Mouse (Mus musculus) embryonic stem cell, embryonic (primary cell): ENCODE measurements around the gene Usp6nl.

Source experiments
- CTCF ChIA-PET, 4 experiments: fragments of 300-600 bp in 2 of 4; fragments of 350-600 bp in 2 of 4; sonication (Branson Sonifier 250); formaldehyde crosslinking; loops; one replicate each; lab custom pipeline; 2022; ENCODE audit warnings: inconsistent platforms in 2 of 4; lab: Charles Lee
- POLR2A ChIA-PET, 4 experiments: fragments of 300-600 bp in 2 of 4; fragments of 350-600 bp in 2 of 4; sonication (Branson Sonifier 250); formaldehyde crosslinking; loops; one replicate each; lab custom pipeline; 2022; ENCODE audit warnings: antibody characterized with exemption in 4 of 4, inconsistent platforms in 1 of 4; lab: Charles Lee

Gene Usp6nl

GRCm38 (mm10) chr2:6352541-6352971 is 30.1 kb downstream of the Usp6nl start:
- POLR2A ChIA-PET, result interaction anchor here in 2 of 4 experiments (0.8 to 1.8 kb wide), 7 partner anchors 8 to 31 kb away, joined by 3 to 5 read pairs (median 3); no protein-coding TSS in a partner anchor
- CTCF ChIA-PET, result interaction anchor here in 1 of 4 experiments (1.1 kb wide), 1 partner anchor 132 kb away, joined by 3 read pairs; no protein-coding TSS in a partner anchor

GRCm38 (mm10) chr2:6353060-6353459 is 30.6 kb downstream of the Usp6nl start:
- CTCF ChIA-PET, result interaction anchor here in 1 of 4 experiments (1.1 kb wide), 1 partner anchor 133 kb away, joined by 3 read pairs; no protein-coding TSS in a partner anchor
- POLR2A ChIA-PET, result interaction anchor here in 2 of 4 experiments (0.8 to 1.8 kb wide), 7 partner anchors 8 to 31 kb away, joined by 3 to 5 read pairs (median 3); no protein-coding TSS in a partner anchor

- CTCF ChIA-PET, result no interaction called here
- POLR2A ChIA-PET, result interaction anchor here in 1 of 4 experiments (2.0 kb wide), 1 partner anchor 17 kb away, joined by 7 read pairs; no protein-coding TSS in a partner anchor
These were observed 34.8 kb downstream of the Usp6nl start for GRCm38 (mm10) chr2:6357306-6357705.

- CTCF ChIA-PET, result no interaction called here
- POLR2A ChIA-PET, result interaction anchor here in 1 of 4 experiments (1.1 to 1.3 kb wide), 4 partner anchors 10 to 16 kb away, joined by 3 to 4 read pairs (median 3); no protein-coding TSS in a partner anchor
These were observed 37.2 kb downstream of the Usp6nl start for GRCm38 (mm10) chr2:6359645-6360044.

GRCm38 (mm10) chr2:6363126-6363525 is 40.7 kb downstream of the Usp6nl start:
- CTCF ChIA-PET, result no interaction called here
- POLR2A ChIA-PET, result interaction anchor here in 1 of 4 experiments (0.5 to 1.2 kb wide), 3 partner anchors 14 to 440 kb away, joined by 3 to 4 read pairs (median 3); no protein-coding TSS in a partner anchor

DNA sequence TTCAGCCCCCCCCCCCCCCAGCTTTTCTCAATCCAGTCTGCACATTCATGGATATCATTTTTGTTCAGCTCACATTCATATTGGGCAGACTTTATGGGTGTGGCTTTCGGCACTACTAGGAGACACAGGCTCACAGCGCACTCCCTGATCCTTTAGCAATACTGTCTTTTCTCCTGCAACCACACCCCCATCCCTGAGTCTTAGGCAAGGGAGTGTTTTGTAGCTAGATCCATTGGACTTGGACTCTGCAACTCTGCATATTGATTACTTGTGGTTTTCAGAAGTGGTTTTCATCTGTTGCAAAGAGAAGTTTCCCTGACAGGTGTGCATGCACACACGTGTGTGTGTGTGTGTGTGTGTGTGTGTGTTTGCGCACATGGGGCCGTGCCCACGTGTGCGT is 41.5 kb downstream of the Usp6nl start:
- CTCF ChIA-PET, result interaction anchor here in 1 of 4 experiments (0.6 kb wide), 1 partner anchor 95 kb away, joined by 11 read pairs; no protein-coding TSS in a partner anchor
- POLR2A ChIA-PET, result interaction anchor here in 2 of 4 experiments (0.5 to 1.2 kb wide), 4 partner anchors 11 to 440 kb away, joined by 3 to 4 read pairs (median 4); no protein-coding TSS in a partner anchor

GRCm38 (mm10) chr2:6366521-6366928 is 44.1 kb downstream of the Usp6nl start:
- ChIA-PET POLR2A (no interaction called here), CTCF (no interaction called here)

- ChIA-PET POLR2A (no interaction called here), CTCF (no interaction called here)
These were observed 44.5 kb downstream of the Usp6nl start for GRCm38 (mm10) chr2:6366973-6367372.

GRCm38 (mm10) chr2:6367497-6367896 is 45.0 kb downstream of the Usp6nl start:
- ChIA-PET POLR2A (no interaction called here), CTCF (no interaction called here)

DNA sequence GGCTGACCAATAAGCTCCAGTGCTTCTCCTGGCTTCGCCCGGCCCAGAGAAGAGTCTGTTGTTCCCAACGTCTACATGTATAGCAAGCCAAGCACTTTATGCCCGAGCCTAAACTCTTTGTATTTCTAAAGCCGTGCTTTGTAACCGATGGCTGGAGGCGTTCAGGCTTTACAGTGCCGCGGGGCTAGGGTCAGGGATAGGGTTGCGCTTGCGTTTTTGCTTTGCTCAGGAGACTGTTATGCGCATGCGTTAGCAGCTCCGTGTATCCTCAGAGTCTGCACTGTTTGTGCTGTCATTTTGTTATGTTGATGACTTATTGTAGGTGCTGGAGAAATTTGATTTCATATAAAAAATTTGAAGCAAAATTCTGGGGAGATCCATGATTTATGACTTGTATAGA is 51.7 kb downstream of the Usp6nl start:
- ChIA-PET CTCF (no interaction called here), POLR2A (interaction anchor here in 3 of 4 experiments (0.5 to 1.5 kb wide), 5 partner anchors 10 to 356 kb away, joined by 3 to 7 read pairs (median 4); no protein-coding TSS in a partner anchor)

DNA sequence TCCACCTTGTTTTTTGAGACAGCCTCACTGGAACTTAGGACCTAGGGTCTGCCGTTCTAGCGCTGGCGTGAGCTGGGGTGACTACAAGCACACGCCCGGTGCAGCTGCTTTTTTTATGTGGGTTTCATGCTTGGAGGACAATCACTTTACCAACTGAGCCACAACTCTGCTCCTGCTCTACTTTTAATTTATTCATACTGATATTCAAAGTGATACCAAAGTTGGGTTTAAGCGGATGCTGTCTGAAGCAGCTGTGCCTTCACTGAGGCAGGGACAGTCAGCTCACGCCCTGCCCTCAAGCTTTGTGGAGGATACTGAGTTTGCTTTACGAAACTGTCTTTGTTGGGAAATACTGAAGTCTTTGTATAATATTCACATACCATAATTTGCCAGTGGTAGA is 53.6 kb downstream of the Usp6nl start:
- POLR2A ChIA-PET, result interaction anchor here in 1 of 4 experiments (0.9 to 1.4 kb wide), 4 partner anchors 12 to 183 kb away, joined by 3 read pairs; no protein-coding TSS in a partner anchor
- CTCF ChIA-PET, result no interaction called here

- ChIA-PET POLR2A (interaction anchor here in 2 of 4 experiments (0.9 to 1.4 kb wide), 4 partner anchors 13 to 227 kb away, joined by 3 read pairs; no protein-coding TSS in a partner anchor), CTCF (interaction anchor here in 1 of 4 experiments (0.5 kb wide), 1 partner anchor 712 kb away, joined by 10 read pairs; no protein-coding TSS in a partner anchor)
These were observed 54.5 kb downstream of the Usp6nl start for GRCm38 (mm10) chr2:6376941-6377340.

- POLR2A ChIA-PET, result no interaction called here
- CTCF ChIA-PET, result no interaction called here
These were observed 56.2 kb downstream of the Usp6nl start for GRCm38 (mm10) chr2:6378590-6379205.

GRCm38 (mm10) chr2:6379731-6380212 is 57.3 kb downstream of the Usp6nl start:
- ChIA-PET POLR2A (no interaction called here), CTCF (interaction anchor here in 1 of 4 experiments (0.6 kb wide), 1 partner anchor 343 kb away, joined by 3 read pairs; no protein-coding TSS in a partner anchor)

GRCm38 (mm10) chr2:6380401-6380800 is 57.9 kb downstream of the Usp6nl start:
- ChIA-PET CTCF (no interaction called here), POLR2A (no interaction called here)

DNA sequence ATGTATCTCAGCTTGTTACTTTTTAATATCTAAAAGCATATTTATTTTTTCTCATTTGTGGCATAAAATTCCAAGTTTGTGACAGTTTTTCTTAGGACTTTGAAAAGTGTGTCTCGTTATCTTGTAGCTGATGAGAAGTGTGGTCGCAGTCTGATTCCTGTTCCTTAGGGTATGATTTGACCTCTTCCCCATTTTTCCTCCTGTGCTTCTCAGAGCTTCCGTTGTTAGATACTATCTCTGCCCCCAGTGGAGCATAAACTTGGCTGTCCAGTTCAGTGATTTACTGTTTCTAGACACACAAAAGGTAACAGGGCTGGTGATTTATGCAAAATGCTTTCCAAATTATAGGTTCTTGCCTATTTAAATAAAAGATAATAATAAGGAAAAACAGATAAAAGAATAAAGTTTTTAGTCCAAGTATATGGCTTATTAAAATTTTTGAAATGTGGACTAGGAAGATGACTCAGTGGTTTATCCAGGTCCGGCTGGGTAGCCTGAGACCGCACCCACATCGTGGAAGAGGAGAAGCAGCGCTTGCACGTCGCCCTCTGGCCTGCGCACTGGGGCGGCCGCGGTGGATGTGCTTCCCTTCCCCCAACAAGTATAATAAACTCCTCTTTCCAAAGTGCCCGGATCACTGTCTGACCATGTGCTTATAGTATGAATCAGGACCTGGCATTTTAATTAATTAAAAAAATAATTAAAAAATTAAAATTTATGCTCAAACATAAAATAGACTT is 62.1 kb downstream of the Usp6nl start:
- POLR2A ChIA-PET, result no interaction called here
- CTCF ChIA-PET, result no interaction called here

GRCm38 (mm10) chr2:6389162-6389561 is 66.7 kb downstream of the Usp6nl start:
- ChIA-PET CTCF (no interaction called here), POLR2A (interaction anchor here in 1 of 4 experiments (0.9 kb wide), 1 partner anchor 11 kb away, joined by 3 read pairs; no protein-coding TSS in a partner anchor)

GRCm38 (mm10) chr2:6391261-6391660 is 68.8 kb downstream of the Usp6nl start:
- CTCF ChIA-PET, result no interaction called here

DNA sequence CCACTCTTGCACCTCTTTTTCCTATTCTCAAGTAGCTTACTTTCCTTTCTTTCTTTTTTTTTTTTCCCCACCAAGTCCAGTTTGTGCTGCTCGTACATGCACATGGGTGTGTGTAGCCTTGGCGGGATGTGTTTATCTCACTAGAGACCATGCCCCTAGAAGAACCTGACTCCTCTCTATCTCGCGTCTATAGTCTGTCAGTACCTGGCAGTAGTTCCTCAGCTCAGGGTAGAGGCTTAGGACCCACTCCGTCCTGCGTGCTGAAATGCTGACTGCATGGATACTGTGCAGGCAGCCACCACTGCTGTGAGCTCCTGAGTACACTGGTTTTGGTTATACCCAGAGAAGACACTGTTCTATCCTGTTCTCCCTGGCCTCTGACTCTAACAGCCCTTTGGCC is 69.5 kb downstream of the Usp6nl start:
- ChIA-PET CTCF (no interaction called here), POLR2A (interaction anchor here in 1 of 4 experiments (1.3 to 2.0 kb wide), 2 partner anchors 9 to 10 kb away, joined by 3 to 5 read pairs; no protein-coding TSS in a partner anchor)

More at GRCm38 (mm10) chr2:6391261-6391660, 68.8 kb downstream of the Usp6nl start:
- POLR2A ChIA-PET, result interaction anchor here in 1 of 4 experiments (2.0 kb wide), 1 partner anchor 10 kb away, joined by 5 read pairs; no protein-coding TSS in a partner anchor
